ENCODE assay signal across 8 mouse cellular contexts in the genomic region with DNA sequence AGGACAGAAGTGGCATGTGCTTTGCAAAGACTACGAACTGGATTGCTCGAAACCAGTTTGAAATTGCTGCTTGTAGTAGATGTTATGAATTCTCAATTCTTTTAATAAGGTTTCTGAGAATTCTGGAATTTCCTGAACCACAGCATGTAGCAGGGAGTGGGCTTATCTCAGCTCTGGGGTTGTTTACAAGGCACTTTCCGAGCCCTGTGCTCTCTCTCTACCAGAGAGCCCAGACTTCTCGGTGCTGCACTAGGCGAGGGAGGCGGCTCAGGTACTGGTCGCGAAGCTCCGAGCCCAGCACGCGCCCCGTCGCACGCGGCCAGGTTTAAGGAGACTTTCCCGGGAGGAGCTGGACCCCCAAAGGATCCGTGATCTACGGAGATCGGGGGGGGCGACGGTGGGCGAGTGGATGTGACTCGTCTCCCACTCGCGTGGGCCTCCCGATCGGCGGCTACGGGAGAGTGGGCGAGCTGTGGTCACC. TPM values are rescaled to one million over a fixed set of nuclear protein-coding genes. Genes with fewer than 3 reads are reported as not detected.
DNase-seq lines count a peak whose midpoint lies in the region; ATAC-seq and TF ChIP-seq lines count a peak whose summit lies in the region.

No protein-coding gene starts in this region.

- H3K4me1 ChIP-seq in forebrain, embryonic 15.5 days = peaks cover 32% of the 10 kb centered on the region
- H3K4me1 ChIP-seq in liver, adult 2 months (ENCODE audit: control insufficient read depth, insufficient read depth, low read length) = peaks cover 2% of the 10 kb centered on the region; the same call in 1 of the 2 replicates
- H3K4me1 ChIP-seq in neural tube, embryonic 14.5 days (ENCODE audit: control insufficient read depth, insufficient read depth, low read length) = peaks cover 15% of the 10 kb centered on the region

- H3K4me3 ChIP-seq in gastrocnemius, adult 2 months = peak overlapping the region; percentile 85
- H3K4me3 ChIP-seq in forebrain, embryonic 15.5 days = peak overlapping the region; percentile 96
- peak overlapping the region; percentile 75 for H3K4me3 ChIP-seq in liver, adult 2 months (ENCODE audit: insufficient read depth, low read depth, low read length)
- peak overlapping the region; percentile 95 for H3K4me3 ChIP-seq in neural tube, embryonic 14.5 days (ENCODE audit: low read depth, low read length)

- H3K9ac ChIP-seq in forebrain, embryonic 15.5 days (replicated peaks) = peak overlapping the region; percentile 96
- H3K9ac ChIP-seq in liver, adult 2 months (ENCODE audit: low read depth, low read length) = peak overlapping the region; percentile 77
- H3K9ac ChIP-seq in neural tube, embryonic 14.5 days (replicated peaks; ENCODE audit: low read depth, low read length) = peak overlapping the region; percentile 93

- TF ChIP-seq CTCF in gastrocnemius, adult 2 months (IDR thresholded peaks at IDR 0.05) = no peak
- TF ChIP-seq CTCF in liver, adult 2 months (IDR thresholded peaks at IDR 0.05; ENCODE audit: low read depth, low read length) = no peak

- H3K79me2 ChIP-seq in liver, adult 2 months (ENCODE audit: control insufficient read depth, insufficient read depth, low read length) = peaks cover 6% of the 10 kb centered on the region

- intact Hi-C loops in gastrocnemius, adult 2 months (cut with DNase I) = no loop called here

- TF ChIP-seq POLR2A in liver, adult 2 months (IDR thresholded peaks at IDR 0.05; ENCODE audit: extremely low read depth, insufficient read depth, low read length) = no peak

- H3K4me2 ChIP-seq in forebrain, embryonic 15.5 days (replicated peaks) = peak overlapping the region; percentile 95
- H3K4me2 ChIP-seq in neural tube, embryonic 14.5 days (ENCODE audit: low read depth, low read length) = peak overlapping the region; percentile 81

- H3K9me3 ChIP-seq in forebrain, embryonic 15.5 days = no peaks in the 10 kb centered on the region
- H3K9me3 ChIP-seq in neural tube, embryonic 14.5 days (ENCODE audit: control insufficient read depth, low read length) = no peaks in the 10 kb centered on the region

- WGBS in forebrain, embryonic 15.5 days = 1% methylated on average over 30 of the region's 30 CpGs
- WGBS in liver, adult 2 months = 2% methylated on average over 30 of the region's 30 CpGs
- WGBS in neural tube, embryonic 14.5 days = 2% methylated on average over 29 of the region's 30 CpGs

- no peaks in the 10 kb centered on the region for H3K27me3 ChIP-seq in forebrain, embryonic 15.5 days
- no peaks in the 10 kb centered on the region; the same call in 1 of the 2 replicates for H3K27me3 ChIP-seq in liver, adult 2 months (ENCODE audit: control insufficient read depth, insufficient read depth, low read length)
- H3K27me3 ChIP-seq in neural tube, embryonic 14.5 days (ENCODE audit: control insufficient read depth, insufficient read depth, low read length) = no peaks in the 10 kb centered on the region

- peak; percentile 36 for ATAC-seq in forebrain, embryonic 15.5 days (replicated peaks)
- ATAC-seq in neural tube, embryonic 14.5 days (ENCODE audit: low read depth) = peak; percentile 15

- no peak for DNase-seq in gastrocnemius, adult 2 months
- DNase-seq in gastrocnemius, adult 8-10 months (ENCODE audit: low spot score in 2 of 2) = no peak
- peak; percentile 46 for DNase-seq in urinary bladder, postnatal 14 days (ENCODE audit: low spot score)
- DNase-seq in urinary bladder, adult 2 months (ENCODE audit: low spot score) = no peak
- peak; percentile 37 for DNase-seq in liver, adult 2 months (ENCODE audit: extremely low read depth, low read depth, low spot score)
- no peak for DNase-seq in T-cell, adult 2 months (ENCODE audit: low spot score)

- H3K36me3 ChIP-seq in forebrain, embryonic 15.5 days = peaks cover 14% of the 10 kb centered on the region
- H3K36me3 ChIP-seq in liver, adult 2 months (ENCODE audit: control insufficient read depth, insufficient read depth, low read length) = peaks cover 15% of the 10 kb centered on the region
- H3K36me3 ChIP-seq in neural tube, embryonic 14.5 days (ENCODE audit: control insufficient read depth, insufficient read depth, low read length) = peaks cover 12% of the 10 kb centered on the region

- H3K27ac ChIP-seq in gastrocnemius, adult 2 months = peak overlapping the region; percentile 56
- peak overlapping the region; percentile 94 for H3K27ac ChIP-seq in forebrain, embryonic 15.5 days (replicated peaks)
- H3K27ac ChIP-seq in liver, adult 2 months (replicated peaks; ENCODE audit: insufficient read depth, low read depth, low read length) = 0 out of 2 replicates have a peak overlapping the region, but pooled peaks have one; percentile 1
- H3K27ac ChIP-seq in neural tube, embryonic 14.5 days (ENCODE audit: low read depth, low read length) = peak overlapping the region; percentile 28; the same call in 1 of the 2 replicates

RNA-seq across cellular contexts. Expression of a gene that starts 51.9 kb away (rescaled TPM):
- total RNA-seq in gastrocnemius, adult 2 months (2021) = not detected
- not detected for total RNA-seq in gastrocnemius, adult 8-10 months (2022)
- 0.01 TPM in 1 of 2 replicates, not detected in the other for polyA plus RNA-seq in urinary bladder, adult 2 months (2012; rRNA removed)
- 1.7 and 2.1 TPM in 2 replicates for polyA plus RNA-seq in forebrain, embryonic 15.5 days (2015; fragmentation: Nextera tagmentation; extraction: Ambion mirVana)
- not detected in 2 replicates for total RNA-seq in liver, adult 2 months (2014; rRNA removed)
- 0.15 TPM in 1 of 2 replicates, not detected in the other for polyA plus RNA-seq in liver, adult 2 months (2012; rRNA removed)
- polyA plus RNA-seq in neural tube, embryonic 14.5 days (2014; fragmentation: Nextera tagmentation; extraction: Ambion mirVana) = 18.5 and 28.6 TPM in 2 replicates

Comparison
In these comparisons a context has a peak if more than half of its experiments do, and no peak if none do; other contexts are left out.
1. DNase-seq: peak in urinary bladder, postnatal 14 days (single experiment) and liver, adult 2 months (single experiment); none in gastrocnemius, adult 2 months (single experiment), gastrocnemius, adult 8-10 months (0 of 2), urinary bladder, adult 2 months (single experiment) and T-cell, adult 2 months (single experiment).
2. H3K27ac ChIP-seq: peak in every context shown above with its lines; median percentile 94 in forebrain, embryonic 15.5 days; 56 in gastrocnemius, adult 2 months; 28 in neural tube, embryonic 14.5 days; 1 in liver, adult 2 months.
3. Peak in every context shown above with its lines, with median percentiles within 50 percentile points of each other: H3K4me3 ChIP-seq and H3K9ac ChIP-seq.